Mouse (Mus musculus) 3T3-L1 (cell line): ENCODE data around the gene AV320801.
"Not testable (repeated sequence)": the region's sequence is repeated elsewhere in the genome, so short reads cannot be mapped to it uniquely, and the experiment has no call there.

Experiments used
- DNase-seq: peaks from one replicate; pipeline ENCODE4 v3.0.0-alpha.2; 2015; ENCODE audit warnings: low read depth, low spot score

AV320801 gene

DNA sequence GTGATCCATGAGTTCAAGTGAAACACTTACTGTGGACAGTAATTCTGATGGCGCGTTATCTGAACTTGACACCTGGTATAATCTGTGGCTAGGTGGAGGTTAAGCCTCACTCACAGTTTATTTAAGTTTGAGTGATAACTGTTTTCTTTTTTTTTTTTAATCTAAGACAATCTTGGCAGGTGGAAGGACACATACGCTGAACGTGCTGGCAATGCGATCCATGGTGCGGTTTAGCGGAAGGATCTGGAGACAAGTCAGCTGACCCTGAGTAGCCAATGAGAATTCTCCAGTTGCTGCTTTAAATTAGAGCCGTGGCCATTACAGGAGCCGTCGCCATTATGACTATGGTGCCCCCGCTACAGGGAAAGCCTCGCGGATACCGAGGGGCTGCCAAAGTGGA is at the start of gene AV320801:
Gene AV320801 (plus strand): TSS at position 301 of the 400 bp plus-strand sequence.
- DNase-seq = not testable (repeated sequence)

- not testable (repeated sequence) for DNase-seq
These were observed 30.2 kb upstream of the AV320801 start for GRCm38 (mm10) chrX:135464160-135464559.

DNA sequence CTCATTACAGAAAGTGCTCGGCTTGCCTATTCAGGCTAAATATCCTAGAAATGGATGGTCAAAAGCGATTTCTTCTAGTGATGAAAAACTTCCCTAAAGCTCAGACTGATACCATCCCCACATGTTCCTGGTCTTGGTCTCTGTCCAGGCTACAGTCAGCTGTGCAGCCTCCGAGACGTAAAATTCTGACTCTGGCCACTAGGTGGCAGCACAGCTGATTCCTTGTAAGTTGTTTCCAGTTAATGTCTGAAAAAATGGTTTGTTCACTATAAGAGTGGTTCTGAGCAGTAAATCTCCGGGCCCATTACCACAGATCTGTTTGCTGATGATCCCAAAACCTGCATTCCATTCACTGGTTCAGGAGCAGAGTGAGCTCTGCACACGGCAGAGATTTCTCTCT is 12.5 kb upstream of the AV320801 start:
- DNase-seq = not testable (repeated sequence)

DNA sequence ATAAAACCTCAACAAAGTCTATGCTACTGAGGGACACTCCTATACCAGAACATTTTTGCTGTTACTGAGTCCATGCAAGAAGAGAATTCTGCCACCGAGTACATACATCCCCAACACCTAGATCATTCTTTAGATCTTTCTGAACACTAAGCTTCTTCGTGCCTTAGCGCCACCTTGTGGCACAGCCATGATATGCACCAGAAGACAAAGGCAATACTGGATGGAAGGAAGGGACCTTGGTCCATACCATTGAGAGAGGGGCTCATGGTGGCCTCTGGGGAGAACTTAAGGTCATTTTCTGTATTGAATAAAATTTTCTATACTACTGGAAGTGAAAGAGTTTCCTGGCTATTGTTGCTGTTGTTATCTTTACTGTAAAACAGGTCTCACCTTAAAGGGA is 11.2 kb upstream of the AV320801 start:
- not testable (repeated sequence) for DNase-seq
